25 mouse cellular contexts compared by ENCODE assay signal in genomic region chr17:30858586-30859259, GRCm38 (mm10). TPM values are rescaled to one million over a fixed set of nuclear protein-coding genes. Genes with fewer than 3 reads are reported as not detected.
A peak's percentile ranks its signal among the peaks of the same experiment; 100 is the strongest.
DNase-seq lines count a peak whose midpoint lies in the region; ATAC-seq and TF ChIP-seq lines count a peak whose summit lies in the region.
"Had no signal": no experiment of that assay in that cellular context is flagged by ENCODE, and none has a peak within 500 bp of the region (broad histone marks: within the 10 kb centered on the region; RNA-seq: fewer than 3 reads in every experiment).

No protein-coding gene starts in this region.

- TF ChIP-seq CTCF in testis, adult 2 months (IDR thresholded peaks at IDR 0.05; ENCODE audit: control insufficient read depth, insufficient read depth, insufficient replicate concordance, low read depth, low read length) = no peak
- TF ChIP-seq CTCF in lung, postnatal 0 days (IDR thresholded peaks at IDR 0.05) = no peak

- H3K27ac ChIP-seq in testis, adult 2 months (ENCODE audit: control insufficient read depth, insufficient read depth, low read depth, low read length) = 0 out of 2 replicates have a peak overlapping the region, but pooled peaks have one; percentile 10
- no peak overlapping the region for H3K27ac ChIP-seq in lung, postnatal 0 days (ENCODE audit: low read length)
- H3K27ac ChIP-seq: gastrocnemius, adult 2 months; heart, adult 2 months; heart, embryonic 15.5 days; layer of hippocampus, adult 2 months; left cerebral cortex, adult 2 months; liver, embryonic 14.5 days; midbrain, embryonic 15.5 days; stomach, embryonic 15.5 days had no signal

- H3K36me3 ChIP-seq in testis, adult 2 months (ENCODE audit: control insufficient read depth, insufficient read depth, low read length) = peaks cover 2% of the 10 kb centered on the region
- no peaks in the 10 kb centered on the region for H3K36me3 ChIP-seq in lung, postnatal 0 days (ENCODE audit: insufficient read depth, low read length)
- H3K36me3 ChIP-seq: heart, embryonic 15.5 days; hindbrain, embryonic 10.5 days; midbrain, embryonic 15.5 days; stomach, embryonic 15.5 days had no signal

- H3K9ac ChIP-seq in lung, postnatal 0 days (replicated peaks; ENCODE audit: low read depth) = no peak overlapping the region
- H3K9ac ChIP-seq: heart, embryonic 15.5 days; liver, embryonic 14.5 days; midbrain, embryonic 15.5 days; stomach, embryonic 15.5 days had no signal

- intact Hi-C loops in heart, postnatal 14 days (cut with DNase I) = no loop called here

- peak; percentile 89 for TF ChIP-seq EP300 in lung, postnatal 0 days (IDR thresholded peaks at IDR 0.05)

- no peaks in the 10 kb centered on the region for H3K9me3 ChIP-seq in lung, postnatal 0 days (ENCODE audit: low read length)
- H3K9me3 ChIP-seq: heart, embryonic 15.5 days; hindbrain, embryonic 10.5 days; midbrain, embryonic 15.5 days; stomach, embryonic 15.5 days had no signal

- H3K4me3 ChIP-seq in testis, adult 2 months (ENCODE audit: control insufficient read depth, low read depth, low read length) = peak overlapping the region; percentile 23; the same call in 1 of the 2 replicates
- no peak overlapping the region for H3K4me3 ChIP-seq in lung, postnatal 0 days (ENCODE audit: low read depth, low read length)
- H3K4me3 ChIP-seq: gastrocnemius, adult 2 months; heart, adult 2 months; heart, embryonic 15.5 days; hindbrain, embryonic 10.5 days; layer of hippocampus, adult 2 months; left cerebral cortex, adult 2 months; megakaryocyte, embryonic 14.5 days; midbrain, embryonic 15.5 days; stomach, embryonic 15.5 days had no signal

- peak; percentile 86 for ATAC-seq in lung, postnatal 0 days
- ATAC-seq: CD4-positive, CD25-positive, alpha-beta regulatory T cell, adult 4 months had no signal

- no peaks in the 10 kb centered on the region for H3K27me3 ChIP-seq in testis, adult 2 months (ENCODE audit: control insufficient read depth, insufficient read depth, low read length)
- H3K27me3 ChIP-seq in lung, postnatal 0 days (replicated peaks; ENCODE audit: insufficient read depth, low read length) = no peaks in the 10 kb centered on the region
- H3K27me3 ChIP-seq: heart, embryonic 15.5 days; midbrain, embryonic 15.5 days; stomach, embryonic 15.5 days had no signal

- H3K4me1 ChIP-seq in testis, adult 2 months (ENCODE audit: control insufficient read depth, insufficient read depth, low read length) = no peaks in the 10 kb centered on the region
- no peaks in the 10 kb centered on the region for H3K4me1 ChIP-seq in lung, postnatal 0 days (ENCODE audit: insufficient read depth, low read depth, low read length)
- H3K4me1 ChIP-seq: heart, embryonic 15.5 days; stomach, embryonic 15.5 days had no signal

- no peak for TF ChIP-seq POLR2A in testis, adult 2 months (IDR thresholded peaks at IDR 0.05; ENCODE audit: control insufficient read depth, low read depth, low read length)

- DNase-seq in adrenal gland, adult (ENCODE audit: inconsistent age in 2 of 2, low spot score in 1 of 2) = peak; percentile 37 to 67
- no peak for DNase-seq in adrenal gland, postnatal 25 days
- DNase-seq in testis, postnatal 10 days (ENCODE audit: low spot score) = no peak
- peak; percentile 64 for DNase-seq in lung, postnatal 0 days (ENCODE audit: low spot score)
- DNase-seq in heart, postnatal 14 days = no peak
- DNase-seq in left cerebral cortex, adult 9 months (ENCODE audit: low spot score in 2 of 2) = no peak
- no peak for DNase-seq in gastrocnemius, postnatal 10 days
- DNase-seq: cerebellum, adult 8-10 months; gastrocnemius, adult 2 months; heart, adult 2 months; right cerebral cortex, adult 18-20 months; thymus, postnatal 14 days had no signal

- WGBS in lung, postnatal 0 days = 32% methylated on average over 11 of the region's 11 CpGs

- no peak overlapping the region for H3K4me2 ChIP-seq in lung, postnatal 0 days (replicated peaks; ENCODE audit: low read depth, low read length)
- H3K4me2 ChIP-seq: heart, embryonic 15.5 days; midbrain, embryonic 15.5 days; stomach, embryonic 15.5 days had no signal

RNA-seq across cellular contexts. Expression of gene Glp1r, which starts 42.9 kb away (rescaled TPM):
- 0.06 TPM in 1 of 2 replicates, not detected in the other for total RNA-seq in adrenal gland, postnatal 25 days (2021)
- 0.25 and 0.31 TPM in 2 replicates for polyA plus RNA-seq in testis, adult 2 months (2012; rRNA removed)
- polyA plus RNA-seq in lung, postnatal 0 days (2015; fragmentation: Nextera tagmentation; extraction: Ambion mirVana) = 17.8 and 19.9 TPM in 2 replicates
- total RNA-seq in heart, postnatal 14 days (2021) = under 1 TPM; 0.41 to 0.62 TPM
- total RNA-seq in gastrocnemius, postnatal 10 days (2021) = under 1 TPM in 1 of 2 experiments, not detected in 1; 0.16 TPM
- total RNA-seq: gastrocnemius, adult 2 months; neutrophil, adult 5-6 weeks had no signal
- polyA plus RNA-seq: G1E; limb, embryonic 11.5 days had no signal

Comparison
In these comparisons a context has a peak if more than half of its experiments do, and no peak if none do; other contexts are left out.
1. DNase-seq: peak in adrenal gland, adult (2 of 2) and lung, postnatal 0 days (single experiment); none in adrenal gland, postnatal 25 days (single experiment), testis, postnatal 10 days (single experiment), heart, postnatal 14 days (0 of 2), left cerebral cortex, adult 9 months (0 of 2) and gastrocnemius, postnatal 10 days (single experiment).